Mouse (Mus musculus) stomach, embryonic 14.5 days (tissue): Measurements from ENCODE around the gene Lrp1. TPM values are rescaled to one million over a fixed set of nuclear protein-coding genes. Genes with fewer than 3 reads are reported as not detected.

ENCODE experiments used
- ATAC-seq: fragments of 200-750 bp; cut with Nextera tagmentation; 2 replicates; pipeline ENCODE4 v1.8.0; 2017; ENCODE audit warnings: low read depth, moderate TSS enrichment; ENCODE audit not compliant: insufficient number of reproducible peaks, insufficient read depth, low FRiP score
- H3K27ac ChIP-seq: fragments of 300-500 bp; sonication (generic); 2 replicates; pipeline ENCODE4 v1.5.1; 2014; ENCODE audit warnings: mild to moderate bottlenecking, low read length, moderate library complexity, mixed read lengths
- H3K27me3 ChIP-seq: fragments of 300-500 bp; sonication (generic); 2 replicates; pipeline ENCODE4 v1.6.1; 2014; ENCODE audit warnings: low read length, control low read depth, mixed read lengths; ENCODE audit not compliant: control insufficient read depth, insufficient read depth
- H3K36me3 ChIP-seq: fragments of 300-500 bp; sonication (generic); 2 replicates; pipeline ENCODE4 v1.6.1; 2014; ENCODE audit warnings: mild to moderate bottlenecking, control low read depth, low read length, moderate library complexity, mixed read lengths; ENCODE audit not compliant: control insufficient read depth, insufficient read depth
- H3K4me1 ChIP-seq: fragments of 300-500 bp; sonication (generic); 2 replicates; pipeline ENCODE4 v1.6.1; 2014; ENCODE audit warnings: low read length, control low read depth, mixed read lengths; ENCODE audit not compliant: control insufficient read depth, insufficient read depth
- H3K4me2 ChIP-seq: fragments of 300-500 bp; sonication (generic); replicated peaks from 2 replicates; pipeline ENCODE4 v1.6.1; 2014; ENCODE audit warnings: low read depth, low read length, control low read depth
- H3K4me3 ChIP-seq: fragments of 300-500 bp; sonication (generic); 2 replicates; pipeline ENCODE4 v1.5.1; 2014; ENCODE audit warnings: low read depth, low read length, control low read depth
- H3K9ac ChIP-seq: fragments of 300-500 bp; sonication (generic); replicated peaks from 2 replicates; pipeline ENCODE4 v1.6.1; 2014; ENCODE audit warnings: low read depth, mild to moderate bottlenecking, control low read depth, low read length, moderate library complexity, mixed read lengths
- H3K9me3 ChIP-seq: fragments of 300-500 bp; sonication (generic); 2 replicates; pipeline ENCODE4 v1.6.1; 2016; ENCODE audit warnings: low read depth, low read length, control low read depth; ENCODE audit not compliant: control insufficient read depth
- WGBS: fragments of 180-500 bp; shearing (Covaris S2); extraction: QIAGEN DNeasy Blood & Tissue Kit; methylation state at CpG from one replicate; pipeline ENCODE4 v1.1.7; 2014; 5-methylcytosine and 5-hydroxymethylcytosine counted together
- polyA plus RNA-seq: library from polyadenylated mRNA; unstranded; fragments of >200 nt; fragmentation: Nextera tagmentation; extraction: Ambion mirVana; gene quantifications from 2 replicates; pipeline ENCODE4 v1.2.1, GENCODE M21; 2014

Gene Lrp1
- polyA plus RNA-seq, 1 experiment from 2014 or later = 98.0 TPM

- no peak for ATAC-seq
- WGBS = 92% methylated on average over 7 of the region's 7 CpGs
- Histone ChIP-seq H3K4me1 (no peaks in the 10 kb centered on the region), H3K27me3 (no peaks in the 10 kb centered on the region), H3K27ac (no peak overlapping the region), H3K9me3 (no peaks in the 10 kb centered on the region), H3K9ac (no peak overlapping the region), H3K4me3 (no peak overlapping the region), H3K36me3 (peaks cover 63% of the 10 kb centered on the region), H3K4me2 (no peak overlapping the region)
These were observed 132.1 kb downstream of the Lrp1 start for GRCm38 (mm10) chr10:127488856-127489255.

Other genes starting within 250 kb of the Lrp1 start
- gene R3hdm2, start 240.8 kb downstream of the Lrp1 start, polyA plus RNA-seq = 34.9 and 37.3 TPM in 2 replicates
- 0.32 and 0.48 TPM in 2 replicates for gene Stac3, start 119.5 kb downstream of the Lrp1 start, polyA plus RNA-seq
- 81.3 and 84.3 TPM in 2 replicates for gene Ndufa4l2, start 106.2 kb downstream of the Lrp1 start, polyA plus RNA-seq
- 107 and 121 TPM in 2 replicates for gene Shmt2, start 98.7 kb downstream of the Lrp1 start, polyA plus RNA-seq
- gene Nxph4, start 86.6 kb downstream of the Lrp1 start, polyA plus RNA-seq = 3.8 and 4.8 TPM in 2 replicates
- 24.7 and 26.5 TPM in 2 replicates for gene Stat6, start 21.8 kb upstream of the Lrp1 start, polyA plus RNA-seq
- gene Nemp1, start 45.8 kb upstream of the Lrp1 start, polyA plus RNA-seq = 10.2 and 11.3 TPM in 2 replicates
- 9.2 and 11.1 TPM in 2 replicates for gene Nab2, start 47.4 kb upstream of the Lrp1 start, polyA plus RNA-seq
- gene Myo1a, start 84.0 kb upstream of the Lrp1 start, polyA plus RNA-seq = 8.8 and 9.1 TPM in 2 replicates
- gene Tac2, start 103.3 kb upstream of the Lrp1 start, polyA plus RNA-seq = 1.6 and 2.0 TPM in 2 replicates
- gene Zbtb39, start 118.4 kb upstream of the Lrp1 start, polyA plus RNA-seq = 4.6 and 4.9 TPM in 2 replicates
- gene Gpr182, start 130.6 kb upstream of the Lrp1 start, polyA plus RNA-seq = 0.67 and 0.87 TPM in 2 replicates
- not detected in 2 replicates for gene Rdh1, start 138.6 kb upstream of the Lrp1 start, polyA plus RNA-seq
- gene Rdh16f1, start 138.6 kb upstream of the Lrp1 start, polyA plus RNA-seq = not detected in 2 replicates
- gene Rdh9, start 155.2 kb upstream of the Lrp1 start, polyA plus RNA-seq = 0.08 TPM in 1 of 2 replicates, not detected in the other
- gene Rdh16, start 180.0 kb upstream of the Lrp1 start, polyA plus RNA-seq = not detected in 2 replicates
- not detected in 2 replicates for gene Rdh19, start 228.8 kb upstream of the Lrp1 start, polyA plus RNA-seq
- gene Rdh16f2, start 245.3 kb upstream of the Lrp1 start, polyA plus RNA-seq = not detected in 2 replicates